Comparison of ENCODE assay signal across 8 mouse cellular contexts in the genomic region with DNA sequence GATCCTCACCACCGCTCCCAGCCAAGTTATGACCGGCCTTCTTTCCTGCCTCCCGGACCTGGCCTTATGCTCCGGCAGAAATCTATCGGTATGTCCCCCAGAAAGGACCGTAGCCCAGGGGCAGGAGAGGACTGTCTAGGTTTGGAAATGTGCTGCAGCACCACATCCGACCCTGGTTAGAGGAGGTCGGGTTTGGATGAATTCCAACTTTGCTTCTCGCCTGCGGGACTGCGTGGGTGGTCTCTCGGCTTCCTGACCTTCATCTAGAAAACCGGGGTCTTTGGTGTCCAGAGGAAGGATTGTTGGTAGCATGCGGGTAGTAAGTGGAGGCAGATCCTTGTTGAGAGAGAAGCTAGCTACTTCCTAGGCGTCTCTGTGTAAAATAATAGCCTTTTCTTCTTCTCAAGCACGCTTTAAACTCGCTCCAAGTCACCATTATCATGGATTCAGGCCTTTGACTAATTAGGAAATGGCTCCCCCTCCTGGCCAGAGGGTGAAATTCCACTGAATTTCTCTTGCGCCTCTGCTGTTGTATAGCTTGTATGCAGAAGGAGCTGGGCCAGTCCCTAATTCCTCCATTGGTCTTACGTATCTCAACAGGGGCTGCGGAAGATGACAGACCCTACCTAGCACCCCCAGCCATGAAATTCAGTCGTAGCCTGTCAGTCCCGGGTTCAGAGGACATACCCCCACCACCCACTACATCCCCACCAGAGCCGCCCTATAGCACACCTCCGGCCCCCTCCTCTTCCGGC. TPM values are rescaled to one million over a fixed set of nuclear protein-coding genes. Genes with fewer than 3 reads are reported as not detected.
A peak's percentile ranks its signal among the peaks of the same experiment; 100 is the strongest.
DNase-seq lines count a peak whose midpoint lies in the region; ATAC-seq and TF ChIP-seq lines count a peak whose summit lies in the region.

No protein-coding gene starts in this region.

- H3K4me2 ChIP-seq in forebrain, embryonic 12.5 days: peak overlapping the region; percentile 54
- H3K4me2 ChIP-seq in neural tube, embryonic 14.5 days (ENCODE audit: low read depth, low read length): peak overlapping the region; percentile 40

- ATAC-seq in forebrain, embryonic 12.5 days (ENCODE audit: low FRiP score): peak; percentile 50
- ATAC-seq in neural tube, embryonic 14.5 days (ENCODE audit: low read depth): peak; percentile 47

- peak overlapping the region; percentile 44 for H3K9ac ChIP-seq in forebrain, embryonic 12.5 days
- peak overlapping the region; percentile 37 for H3K9ac ChIP-seq in neural tube, embryonic 14.5 days (replicated peaks; ENCODE audit: low read depth, low read length)

- no peak for TF ChIP-seq POLR2A in testis, adult 2 months (IDR thresholded peaks at IDR 0.05; ENCODE audit: control insufficient read depth, low read depth, low read length)

- peak; percentile 43; the same call in 1 of the 2 replicates for TF ChIP-seq CTCF in testis, adult 2 months (IDR thresholded peaks at IDR 0.05; ENCODE audit: control insufficient read depth, insufficient read depth, insufficient replicate concordance, low read depth, low read length)

- peaks cover 52% of the 10 kb centered on the region for H3K4me1 ChIP-seq in forebrain, embryonic 12.5 days
- peaks cover 5% of the 10 kb centered on the region; the same call in 1 of the 2 replicates for H3K4me1 ChIP-seq in neural tube, embryonic 14.5 days (ENCODE audit: control insufficient read depth, insufficient read depth, low read length)
- peaks cover 20% of the 10 kb centered on the region for H3K4me1 ChIP-seq in testis, adult 2 months (ENCODE audit: control insufficient read depth, insufficient read depth, low read length)

- DNase-seq in ES-CJ7 (ENCODE audit: low read depth, low spot score): peak; percentile 91
- peak; percentile 81 for DNase-seq in c-Kit-positive CD71-negative TER-119-negative erythroid progenitor cells, embryonic 14.5 days (ENCODE audit: low read depth)
- peak; percentile 82 to 86 for DNase-seq in heart, postnatal 10 days
- DNase-seq in kidney, postnatal 4 days: peak; percentile 86 to 89
- DNase-seq in lung, adult 18-20 months: peak; percentile 71 to 74

- H3K27ac ChIP-seq in forebrain, embryonic 12.5 days: no peak overlapping the region
- no peak overlapping the region for H3K27ac ChIP-seq in neural tube, embryonic 14.5 days (ENCODE audit: low read depth, low read length)
- H3K27ac ChIP-seq in testis, adult 2 months (ENCODE audit: control insufficient read depth, insufficient read depth, low read depth, low read length): no peak overlapping the region

- H3K9me3 ChIP-seq in forebrain, embryonic 12.5 days: no peaks in the 10 kb centered on the region
- H3K9me3 ChIP-seq in neural tube, embryonic 14.5 days (ENCODE audit: control insufficient read depth, low read length): no peaks in the 10 kb centered on the region

- H3K27me3 ChIP-seq in forebrain, embryonic 12.5 days: peaks cover 81% of the 10 kb centered on the region
- peaks cover 28% of the 10 kb centered on the region for H3K27me3 ChIP-seq in neural tube, embryonic 14.5 days (ENCODE audit: control insufficient read depth, insufficient read depth, low read length)
- no peaks in the 10 kb centered on the region; the same call in none of the 2 replicates for H3K27me3 ChIP-seq in testis, adult 2 months (ENCODE audit: control insufficient read depth, insufficient read depth, low read length)

- intact Hi-C loops in heart, postnatal 10 days (cut with DNase I): loop anchor here (1.0 to 5.0 kb wide), 2 partner anchors 49 to 88 kb away; no protein-coding TSS in a partner anchor

- peak overlapping the region; percentile 20 for H3K4me3 ChIP-seq in forebrain, embryonic 12.5 days (replicated peaks)
- H3K4me3 ChIP-seq in neural tube, embryonic 14.5 days (ENCODE audit: low read depth, low read length): no peak overlapping the region
- H3K4me3 ChIP-seq in testis, adult 2 months (ENCODE audit: control insufficient read depth, low read depth, low read length): no peak overlapping the region; the same call in 1 of the 2 replicates

- H3K36me3 ChIP-seq in forebrain, embryonic 12.5 days (replicated peaks): peaks cover 2% of the 10 kb centered on the region; the same call in 1 of the 2 replicates
- peaks cover 9% of the 10 kb centered on the region; the same call in 1 of the 2 replicates for H3K36me3 ChIP-seq in neural tube, embryonic 14.5 days (ENCODE audit: control insufficient read depth, insufficient read depth, low read length)
- H3K36me3 ChIP-seq in testis, adult 2 months (ENCODE audit: control insufficient read depth, insufficient read depth, low read length): no peaks in the 10 kb centered on the region

- 2% methylated on average over 25 of the region's 25 CpGs for WGBS in forebrain, embryonic 12.5 days
- WGBS in neural tube, embryonic 14.5 days: 3% methylated on average over 25 of the region's 25 CpGs

RNA-seq across cellular contexts. Expression of a gene that starts 32.8 kb away (rescaled TPM):
- polyA plus RNA-seq in forebrain, embryonic 12.5 days (2016; fragmentation: Nextera tagmentation; extraction: Ambion mirVana): 5.5 and 6.6 TPM in 2 replicates
- total RNA-seq in heart, postnatal 10 days (2021): 1 to 10 TPM in 1 of 2 experiments, under 1 TPM in 1; 0.74 to 1.3 TPM
- polyA plus RNA-seq in neural tube, embryonic 14.5 days (2014; fragmentation: Nextera tagmentation; extraction: Ambion mirVana): 52.7 and 68.4 TPM in 2 replicates
- polyA plus RNA-seq in testis, adult 2 months (2012; rRNA removed): 2.0 TPM in 2 replicates

RNA-seq across cellular contexts. Expression of a gene that starts 34.5 kb away (rescaled TPM):
- polyA plus RNA-seq in forebrain, embryonic 12.5 days (2016; fragmentation: Nextera tagmentation; extraction: Ambion mirVana): 0.86 and 1.5 TPM in 2 replicates
- total RNA-seq in heart, postnatal 10 days (2021): under 1 TPM in 1 of 2 experiments, not detected in 1; 0.40 TPM
- 2.0 and 2.6 TPM in 2 replicates for polyA plus RNA-seq in neural tube, embryonic 14.5 days (2014; fragmentation: Nextera tagmentation; extraction: Ambion mirVana)
- 112 and 131 TPM in 2 replicates for polyA plus RNA-seq in testis, adult 2 months (2012; rRNA removed)

RNA-seq across cellular contexts. Expression of a gene that starts 41.1 kb away (rescaled TPM):
- polyA plus RNA-seq in forebrain, embryonic 12.5 days (2016; fragmentation: Nextera tagmentation; extraction: Ambion mirVana): 7.7 and 8.0 TPM in 2 replicates
- total RNA-seq in heart, postnatal 10 days (2021): 1 to 10 TPM; 1.4 TPM
- polyA plus RNA-seq in neural tube, embryonic 14.5 days (2014; fragmentation: Nextera tagmentation; extraction: Ambion mirVana): 39.9 and 62.7 TPM in 2 replicates
- 4.0 and 5.5 TPM in 2 replicates for polyA plus RNA-seq in testis, adult 2 months (2012; rRNA removed)

RNA-seq across cellular contexts. Expression of a gene that starts 44.4 kb away (rescaled TPM):
- 2.5 and 2.9 TPM in 2 replicates for polyA plus RNA-seq in forebrain, embryonic 12.5 days (2016; fragmentation: Nextera tagmentation; extraction: Ambion mirVana)
- 1 to 10 TPM; 1.1 TPM for total RNA-seq in heart, postnatal 10 days (2021)
- polyA plus RNA-seq in neural tube, embryonic 14.5 days (2014; fragmentation: Nextera tagmentation; extraction: Ambion mirVana): 2.8 and 4.6 TPM in 2 replicates
- 1.7 and 3.1 TPM in 2 replicates for polyA plus RNA-seq in testis, adult 2 months (2012; rRNA removed)

Comparison
In these comparisons a context has a peak if more than half of its experiments do, and no peak if none do; other contexts are left out.
1. RNA of a gene that starts 34.5 kb away (polyA plus RNA-seq): 112 to 131 TPM in testis, adult 2 months; 2.0 to 2.6 TPM in neural tube, embryonic 14.5 days and 0.86 to 1.5 TPM in forebrain, embryonic 12.5 days; every median in the first group is over 10 times any median in the second.
2. Peak in every context shown above with its lines, with median percentiles within 50 percentile points of each other: DNase-seq.